Mouse (Mus musculus) ES-E14 (cell line): ENCODE results near the gene Siglece.

Experiments used
- MAFK ChIP-seq: IDR thresholded peaks from 2 replicates; pipeline ENCODE4 v1.6.1; 2014; ENCODE audit warnings: mild to moderate bottlenecking, low read depth, low read length, inconsistent platforms; ENCODE audit not compliant: insufficient read depth
- ZNF384 ChIP-seq: IDR thresholded peaks from 2 replicates; pipeline ENCODE4 v1.6.1; 2012; ENCODE audit warnings: low read depth, low read length, inconsistent platforms

DNA sequence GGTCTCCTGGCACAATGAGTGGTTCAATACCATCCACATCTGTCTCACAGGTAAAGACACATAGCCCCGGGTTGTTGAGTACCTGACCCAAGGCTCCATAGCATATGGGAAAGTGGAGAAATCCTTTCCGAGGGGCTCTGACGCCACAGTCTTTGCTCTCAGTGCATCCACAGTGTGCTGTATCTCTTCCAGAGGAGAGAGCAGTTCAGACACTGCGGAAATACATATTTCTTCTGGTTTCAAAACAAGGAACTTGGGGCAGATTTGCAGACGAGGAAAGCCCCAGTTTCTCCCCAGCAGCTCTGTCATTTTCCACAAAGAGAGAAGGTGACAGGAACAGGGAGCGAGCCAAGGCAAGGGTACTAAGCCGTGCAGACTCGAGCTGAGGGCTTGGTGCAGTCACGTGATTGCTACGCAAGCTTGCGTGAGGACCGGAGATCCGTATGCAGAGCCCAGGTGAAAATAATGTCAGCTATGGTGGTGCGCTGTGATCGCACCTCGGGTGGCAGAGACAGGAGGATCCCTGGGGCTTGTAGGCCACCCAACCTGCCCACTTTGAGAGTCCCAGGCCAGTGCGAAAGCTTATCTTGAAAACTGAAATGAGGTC lies 16.8 kb downstream of the Siglece start:
- TF ChIP-seq ZNF384 (no peak), MAFK (no peak)
